Mouse (Mus musculus): ENCODE results near the gene Cpeb3. TPM values are rescaled to one million over a fixed set of nuclear protein-coding genes. Genes with fewer than 3 reads are reported as not detected.

The Cpeb3 gene
- polyA plus RNA-seq, 1 experiment = 30.4 TPM

GRCm38 (mm10) chr19:37069243-37069642 lies 139.2 kb downstream of the Cpeb3 start:
- H3K4me1 ChIP-seq (ENCODE audit: control insufficient read depth, insufficient read depth, insufficient read length, low read length) = peaks cover under 1% of the 10 kb centered on the region; the same call in 1 of the 2 replicates
- no peak overlapping the region for H3K27ac ChIP-seq (replicated peaks; ENCODE audit: low read depth, low read length)
- H3K4me3 ChIP-seq (ENCODE audit: insufficient read depth, low read depth, low read length) = no peak overlapping the region

GRCm38 (mm10) chr19:37060078-37060477 lies 148.3 kb downstream of the Cpeb3 start:
- H3K4me1 ChIP-seq (ENCODE audit: control insufficient read depth, insufficient read depth, insufficient read length, low read length) = no peaks in the 10 kb centered on the region
- H3K27ac ChIP-seq (replicated peaks; ENCODE audit: low read depth, low read length) = 0 out of 2 replicates have a peak overlapping the region, but pooled peaks have one; percentile 4
- no peak overlapping the region for H3K4me3 ChIP-seq (ENCODE audit: insufficient read depth, low read depth, low read length)

GRCm38 (mm10) chr19:37059623-37060022 lies 148.8 kb downstream of the Cpeb3 start:
- Histone ChIP-seq H3K4me1 (ENCODE audit: control insufficient read depth, insufficient read depth, insufficient read length, low read length) (no peaks in the 10 kb centered on the region), H3K27ac (replicated peaks; ENCODE audit: low read depth, low read length) (no peak overlapping the region; the same call in 1 of the 2 replicates), H3K4me3 (ENCODE audit: insufficient read depth, low read depth, low read length) (no peak overlapping the region)

- Histone ChIP-seq H3K4me3 (ENCODE audit: insufficient read depth, low read depth, low read length) (no peak overlapping the region), H3K4me1 (ENCODE audit: control insufficient read depth, insufficient read depth, insufficient read length, low read length) (no peaks in the 10 kb centered on the region), H3K27ac (replicated peaks; ENCODE audit: low read depth, low read length) (no peak overlapping the region)
Measured at GRCm38 (mm10) chr19:37057161-37057905, 151.1 kb downstream of the Cpeb3 start.

- Histone ChIP-seq H3K4me1 (ENCODE audit: control insufficient read depth, insufficient read depth, insufficient read length, low read length) (no peaks in the 10 kb centered on the region), H3K4me3 (ENCODE audit: insufficient read depth, low read depth, low read length) (no peak overlapping the region), H3K27ac (replicated peaks; ENCODE audit: low read depth, low read length) (no peak overlapping the region)
Measured at GRCm38 (mm10) chr19:37055976-37056556, 152.3 kb downstream of the Cpeb3 start.

GRCm38 (mm10) chr19:37050643-37051345 lies 157.6 kb downstream of the Cpeb3 start:
- H3K4me3 ChIP-seq (ENCODE audit: insufficient read depth, low read depth, low read length) = no peak overlapping the region
- H3K4me1 ChIP-seq (ENCODE audit: control insufficient read depth, insufficient read depth, insufficient read length, low read length) = 0 out of 2 replicates have a peak, but pooled peaks cover 2% of the 10 kb centered on the region
- no peak overlapping the region for H3K27ac ChIP-seq (replicated peaks; ENCODE audit: low read depth, low read length)

GRCm38 (mm10) chr19:37048507-37048906 lies 159.9 kb downstream of the Cpeb3 start:
- Histone ChIP-seq H3K27ac (replicated peaks; ENCODE audit: low read depth, low read length) (no peak overlapping the region), H3K4me1 (ENCODE audit: control insufficient read depth, insufficient read depth, insufficient read length, low read length) (0 out of 2 replicates have a peak, but pooled peaks cover 2% of the 10 kb centered on the region), H3K4me3 (ENCODE audit: insufficient read depth, low read depth, low read length) (no peak overlapping the region)

GRCm38 (mm10) chr19:37044431-37044830 lies 164.0 kb downstream of the Cpeb3 start:
- Histone ChIP-seq H3K4me1 (ENCODE audit: control insufficient read depth, insufficient read depth, insufficient read length, low read length) (0 out of 2 replicates have a peak, but pooled peaks cover 2% of the 10 kb centered on the region), H3K27ac (replicated peaks; ENCODE audit: low read depth, low read length) (no peak overlapping the region), H3K4me3 (ENCODE audit: insufficient read depth, low read depth, low read length) (no peak overlapping the region)

- Histone ChIP-seq H3K4me1 (ENCODE audit: control insufficient read depth, insufficient read depth, insufficient read length, low read length) (no peaks in the 10 kb centered on the region), H3K4me3 (ENCODE audit: insufficient read depth, low read depth, low read length) (no peak overlapping the region), H3K27ac (replicated peaks; ENCODE audit: low read depth, low read length) (no peak overlapping the region)
Measured at GRCm38 (mm10) chr19:37040906-37041305, 167.5 kb downstream of the Cpeb3 start.

GRCm38 (mm10) chr19:37032364-37032763 lies 176.0 kb downstream of the Cpeb3 start:
- H3K4me3 ChIP-seq (ENCODE audit: insufficient read depth, low read depth, low read length) = no peak overlapping the region
- H3K27ac ChIP-seq (replicated peaks; ENCODE audit: low read depth, low read length) = no peak overlapping the region
- peaks cover 2% of the 10 kb centered on the region; the same call in 1 of the 2 replicates for H3K4me1 ChIP-seq (ENCODE audit: control insufficient read depth, insufficient read depth, insufficient read length, low read length)

- H3K4me3 ChIP-seq (ENCODE audit: insufficient read depth, low read depth, low read length) = no peak overlapping the region
- no peak overlapping the region for H3K27ac ChIP-seq (replicated peaks; ENCODE audit: low read depth, low read length)
- peaks cover 2% of the 10 kb centered on the region; the same call in 1 of the 2 replicates for H3K4me1 ChIP-seq (ENCODE audit: control insufficient read depth, insufficient read depth, insufficient read length, low read length)
Measured at GRCm38 (mm10) chr19:37031446-37031845, 177.0 kb downstream of the Cpeb3 start.

GRCm38 (mm10) chr19:37029771-37030170 lies 178.6 kb downstream of the Cpeb3 start:
- Histone ChIP-seq H3K27ac (replicated peaks; ENCODE audit: low read depth, low read length) (no peak overlapping the region), H3K4me3 (ENCODE audit: insufficient read depth, low read depth, low read length) (no peak overlapping the region), H3K4me1 (ENCODE audit: control insufficient read depth, insufficient read depth, insufficient read length, low read length) (peaks cover 7% of the 10 kb centered on the region)

GRCm38 (mm10) chr19:37026408-37026807 lies 182.0 kb downstream of the Cpeb3 start:
- Histone ChIP-seq H3K4me3 (ENCODE audit: insufficient read depth, low read depth, low read length) (no peak overlapping the region), H3K27ac (replicated peaks; ENCODE audit: low read depth, low read length) (no peak overlapping the region), H3K4me1 (ENCODE audit: control insufficient read depth, insufficient read depth, insufficient read length, low read length) (peaks cover 6% of the 10 kb centered on the region)

- Histone ChIP-seq H3K4me3 (ENCODE audit: insufficient read depth, low read depth, low read length) (no peak overlapping the region), H3K27ac (replicated peaks; ENCODE audit: low read depth, low read length) (no peak overlapping the region), H3K4me1 (ENCODE audit: control insufficient read depth, insufficient read depth, insufficient read length, low read length) (peaks cover 6% of the 10 kb centered on the region)
Measured at GRCm38 (mm10) chr19:37025839-37026319, 182.5 kb downstream of the Cpeb3 start.

- Histone ChIP-seq H3K27ac (replicated peaks; ENCODE audit: low read depth, low read length) (no peak overlapping the region), H3K4me3 (ENCODE audit: insufficient read depth, low read depth, low read length) (no peak overlapping the region), H3K4me1 (ENCODE audit: control insufficient read depth, insufficient read depth, insufficient read length, low read length) (peaks cover 15% of the 10 kb centered on the region)
Measured at GRCm38 (mm10) chr19:37022146-37022545, 186.3 kb downstream of the Cpeb3 start.
